Mouse (Mus musculus) lung, postnatal 0 days (tissue): ENCODE results near the gene Hnf1b.

Experiments
- CTCF ChIP-seq: IDR thresholded peaks from 2 replicates; pipeline ENCODE4 v1.5.1; 2016; ENCODE audit warnings: antibody characterized with exemption, mild to moderate bottlenecking
- EP300 ChIP-seq: IDR thresholded peaks from 2 replicates; pipeline ENCODE4 v1.6.1; 2016; ENCODE audit warnings: antibody characterized with exemption, mild to moderate bottlenecking, control low read depth

DNA sequence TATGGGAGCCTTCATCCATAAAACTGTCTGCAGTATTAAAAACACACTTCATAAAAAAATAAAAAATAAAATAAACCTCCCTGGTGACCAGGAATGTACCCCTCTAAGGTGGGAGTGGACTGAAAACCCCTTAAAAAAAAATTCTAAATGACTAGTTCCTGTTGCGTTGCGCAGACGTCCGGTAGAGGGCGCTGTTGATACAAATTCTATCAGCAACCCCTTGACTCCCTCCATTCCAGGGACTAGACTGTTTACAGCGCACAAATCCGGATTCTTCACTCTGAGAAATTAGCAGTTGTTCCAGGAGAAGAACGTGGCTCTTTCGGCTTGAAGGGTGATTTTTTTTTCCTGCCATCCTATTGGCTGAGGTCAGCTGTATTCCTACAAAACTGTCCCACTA is 34.2 kb upstream of the Hnf1b start:
- TF ChIP-seq CTCF = peak; percentile 77
- TF ChIP-seq EP300 = no peak
